Mouse (Mus musculus) kidney, adult 9 months (tissue): ENCODE results near the gene Mospd3.
A peak's percentile ranks its signal among the peaks of the same experiment; 100 is the strongest.

Source experiments
- DNase-seq: peaks from one replicate; pipeline ENCODE4 v3.0.0; 2022

Mospd3 gene

GRCm38 (mm10) chr5:137600619-137601364 is at the start of gene Mospd3:
Mospd3 (minus strand) TSS chr5:137601058.
- DNase-seq = peak; percentile 99

GRCm38 (mm10) chr5:137649669-137650571 is 49.1 kb upstream of the Mospd3 start:
- DNase-seq = no peak

GRCm38 (mm10) chr5:137649251-137649650 is 48.4 kb upstream of the Mospd3 start:
- DNase-seq = no peak

GRCm38 (mm10) chr5:137647827-137648601 is 47.2 kb upstream of the Mospd3 start:
- no peak for DNase-seq

- peak; percentile 45 for DNase-seq
These were observed 44.8 kb upstream of the Mospd3 start, which contains the start of gene Irs3 for GRCm38 (mm10) chr5:137645652-137646091. Irs3 (minus strand) TSS chr5:137645714.

GRCm38 (mm10) chr5:137645091-137645651 is 44.3 kb upstream of the Mospd3 start:
- no peak for DNase-seq

- DNase-seq = no peak
These were observed 43.6 kb upstream of the Mospd3 start for GRCm38 (mm10) chr5:137644484-137644883.

- no peak for DNase-seq
These were observed 42.0 kb upstream of the Mospd3 start for GRCm38 (mm10) chr5:137642886-137643285.

- peak; percentile 47 for DNase-seq
These were observed 40.2 kb upstream of the Mospd3 start, which contains the start of gene Sap25 for GRCm38 (mm10) chr5:137641054-137641453. Sap25 (plus strand) TSS chr5:137641334.

GRCm38 (mm10) chr5:137639472-137639871 is 38.6 kb upstream of the Mospd3 start:
- no peak for DNase-seq

- no peak for DNase-seq
These were observed 32.7 kb upstream of the Mospd3 start for GRCm38 (mm10) chr5:137633397-137634084.

- no peak for DNase-seq
These were observed 30.7 kb upstream of the Mospd3 start for GRCm38 (mm10) chr5:137631591-137631990.

- no peak for DNase-seq
These were observed 30.3 kb upstream of the Mospd3 start for GRCm38 (mm10) chr5:137631171-137631570.

GRCm38 (mm10) chr5:137630602-137631001 is 29.7 kb upstream of the Mospd3 start:
- DNase-seq = peak; percentile 70

- DNase-seq = peak; percentile 78
These were observed 29.2 kb upstream of the Mospd3 start for GRCm38 (mm10) chr5:137629906-137630545.

- DNase-seq = peak; percentile 86
These were observed 28.5 kb upstream of the Mospd3 start for GRCm38 (mm10) chr5:137629306-137629721.

- peak; percentile 100 for DNase-seq
These were observed 27.8 kb upstream of the Mospd3 start, which contains the start of the genes Fbxo24, Lrch4 and Gm20605 for GRCm38 (mm10) chr5:137628498-137629305. Fbxo24 (minus strand) TSS chr5:137629002. Lrch4 (plus strand) TSS chr5:137629121. Gm20605 (plus strand) TSS chr5:137629175.

GRCm38 (mm10) chr5:137627991-137628390 is 27.1 kb upstream of the Mospd3 start:
- DNase-seq = peak; percentile 53

GRCm38 (mm10) chr5:137623937-137624530 is 23.2 kb upstream of the Mospd3 start:
- no peak for DNase-seq

- no peak for DNase-seq
These were observed 14.5 kb upstream of the Mospd3 start for GRCm38 (mm10) chr5:137615347-137615746.
